Mouse (Mus musculus) MEL (cell line): ENCODE data around the gene Palm. TPM values are rescaled to one million over a fixed set of nuclear protein-coding genes. Genes with fewer than 3 reads are reported as not detected.

Source experiments
- DNase-seq: peaks from one replicate; pipeline ENCODE4 v3.0.0; 2011; ENCODE audit warnings: low read depth, low spot score
- H3K27ac ChIP-seq: 2 replicates; pipeline ENCODE4 v1.5.1; 2012; ENCODE audit warnings: low read depth, mild to moderate bottlenecking, control low read depth, low read length, moderate library complexity; ENCODE audit not compliant: control insufficient read depth
- H3K27me3 ChIP-seq, 2 experiments: fragments of 150-350 bp in 1 of 2; sonication (generic) in 1 of 2; 2 replicates each; pipeline ENCODE4 v1.6.1; 2012; ENCODE audit warnings: low read length in 2 of 2, mild to moderate bottlenecking in 2 of 2, improper control_type of control experiment in 1 of 2, moderate library complexity in 1 of 2; ENCODE audit not compliant: insufficient read depth in 2 of 2, control insufficient read depth in 1 of 2
- H3K36me3 ChIP-seq, 2 experiments: 2 replicates each; pipeline ENCODE4 v1.6.1; 2012 to 2014; ENCODE audit warnings: low read length in 2 of 2, improper control_type of control experiment in 1 of 2, inconsistent platforms in 1 of 2, mild to moderate bottlenecking in 1 of 2; ENCODE audit not compliant: insufficient read depth in 2 of 2, control insufficient read depth in 1 of 2
- H3K4me1 ChIP-seq, 2 experiments: fragments of 150-350 bp in 1 of 2; sonication (generic) in 1 of 2; 2 replicates each; pipeline ENCODE4 v1.6.1; 2012; ENCODE audit warnings: low read length in 2 of 2, improper control_type of control experiment in 1 of 2, mild to moderate bottlenecking in 1 of 2; ENCODE audit not compliant: insufficient read depth in 2 of 2, control insufficient read depth in 1 of 2
- H3K4me3 ChIP-seq, 2 experiments: fragments of 150-350 bp in 1 of 2; sonication (generic) in 1 of 2; 2 replicates each; pipeline ENCODE4 v1.5.1; 2012; ENCODE audit warnings: low read depth in 2 of 2, low read length in 2 of 2, mild to moderate bottlenecking in 2 of 2, moderate library complexity in 2 of 2, control low read depth in 1 of 2, improper control_type of control experiment in 1 of 2; ENCODE audit not compliant: control insufficient read depth in 1 of 2, insufficient read depth in 1 of 2
- H3K79me2 ChIP-seq: 2 replicates; pipeline ENCODE4 v1.6.1; 2012; ENCODE audit warnings: mild to moderate bottlenecking, low read length, moderate library complexity; ENCODE audit not compliant: control insufficient read depth, poor library complexity, insufficient read depth
- H3K9ac ChIP-seq: 2 replicates; pipeline ENCODE4 v1.6.1; 2012; ENCODE audit warnings: low read depth, mild to moderate bottlenecking, control low read depth, low read length, moderate library complexity; ENCODE audit not compliant: control insufficient read depth, poor library complexity, severe bottlenecking
- H3K9me3 ChIP-seq: fragments of 150-350 bp; sonication (generic); replicated peaks from 2 replicates; pipeline ENCODE4 v1.6.1; 2012; ENCODE audit warnings: mild to moderate bottlenecking, low read length, improper control_type of control experiment, moderate library complexity; ENCODE audit not compliant: insufficient read depth
- CHD2 ChIP-seq: IDR thresholded peaks from 2 replicates; pipeline ENCODE4 v1.6.1; 2011; ENCODE audit warnings: low read length, improper control_type of control experiment
- E2F4 ChIP-seq: IDR thresholded peaks from 2 replicates; pipeline ENCODE4 v1.6.1; 2011; ENCODE audit warnings: low read depth, low read length, improper control_type of control experiment, borderline replicate concordance
- ETS1 ChIP-seq: IDR thresholded peaks from 2 replicates; pipeline ENCODE4 v1.6.1; 2012; ENCODE audit warnings: low read depth, mild to moderate bottlenecking, inconsistent platforms, low read length, improper control_type of control experiment, moderate library complexity
- HCFC1 ChIP-seq: IDR thresholded peaks from 2 replicates; pipeline ENCODE4 v1.6.1; 2012; ENCODE audit warnings: low read depth, mild to moderate bottlenecking, inconsistent platforms, low read length, improper control_type of control experiment, moderate library complexity
- JUND ChIP-seq: IDR thresholded peaks from 2 replicates; pipeline ENCODE4 v1.6.1; 2011; ENCODE audit warnings: low read depth, mild to moderate bottlenecking, improper control_type of control experiment, low read length
- MAFK ChIP-seq: IDR thresholded peaks from 2 replicates; pipeline ENCODE4 v1.6.1; 2011; ENCODE audit warnings: low read depth, mild to moderate bottlenecking, low read length, improper control_type of control experiment, borderline replicate concordance
- MAZ ChIP-seq: IDR thresholded peaks from 2 replicates; pipeline ENCODE4 v1.6.1; 2012; ENCODE audit warnings: low read depth, mild to moderate bottlenecking, inconsistent platforms, low read length, improper control_type of control experiment
- MEF2A ChIP-seq: IDR thresholded peaks from 2 replicates; pipeline ENCODE4 v1.6.1; 2014; ENCODE audit warnings: low read depth, mild to moderate bottlenecking, inconsistent platforms, low read length, improper control_type of control experiment; ENCODE audit not compliant: poor library complexity, insufficient replicate concordance, severe bottlenecking; ENCODE audit errors: extremely low read depth
- MXI1 ChIP-seq: IDR thresholded peaks from 2 replicates; pipeline ENCODE4 v1.6.1; 2011; ENCODE audit warnings: mild to moderate bottlenecking, low read depth, low read length, improper control_type of control experiment
- MYB ChIP-seq: IDR thresholded peaks from 2 replicates; pipeline ENCODE4 v1.6.1; 2011; ENCODE audit warnings: mild to moderate bottlenecking, low read depth, low read length, improper control_type of control experiment
- NELFE ChIP-seq: IDR thresholded peaks from 2 replicates; pipeline ENCODE4 v1.6.1; 2011; ENCODE audit warnings: low read depth, low read length, improper control_type of control experiment
- POLR2AphosphoS2 ChIP-seq: IDR thresholded peaks from 2 replicates; pipeline ENCODE4 v1.6.1; 2011; ENCODE audit warnings: low read length, improper control_type of control experiment
- POLR2AphosphoS5 ChIP-seq: IDR thresholded peaks from 2 replicates; pipeline ENCODE4 v1.6.1; 2012; ENCODE audit warnings: low read depth, borderline replicate concordance, mild to moderate bottlenecking, inconsistent platforms, low read length, moderate library complexity, mixed read lengths
- RCOR1 ChIP-seq: IDR thresholded peaks from 2 replicates; pipeline ENCODE4 v1.6.1; 2012; ENCODE audit warnings: low read depth, mild to moderate bottlenecking, inconsistent platforms, low read length, improper control_type of control experiment
- SIN3A ChIP-seq: IDR thresholded peaks from 2 replicates; pipeline ENCODE4 v1.6.1; 2012; ENCODE audit warnings: low read length, improper control_type of control experiment, inconsistent platforms
- TBP ChIP-seq: IDR thresholded peaks from 2 replicates; pipeline ENCODE4 v1.8.0; 2011; ENCODE audit warnings: low read depth, low read length, improper control_type of control experiment
- ZC3H11A ChIP-seq: IDR thresholded peaks from 2 replicates; pipeline ENCODE4 v1.6.1; 2012; ENCODE audit warnings: low read depth, mild to moderate bottlenecking, inconsistent platforms, low read length, improper control_type of control experiment
- ZKSCAN1 ChIP-seq: IDR thresholded peaks from 2 replicates; pipeline ENCODE4 v1.6.1; 2012; ENCODE audit warnings: low read depth, mild to moderate bottlenecking, inconsistent platforms, low read length, improper control_type of control experiment, moderate library complexity
- ZNF384 ChIP-seq: IDR thresholded peaks from 2 replicates; pipeline ENCODE4 v1.6.1; 2012; ENCODE audit warnings: low read depth, mild to moderate bottlenecking, inconsistent platforms, low read length, improper control_type of control experiment
- polyA plus RNA-seq, 2 experiments: library from polyadenylated mRNA; stranded (reverse) in 1 of 2; unstranded in 1 of 2; fragments of >175 nt in 1 of 2; fragments of >200 nt in 1 of 2; gene quantifications; 2 replicates each; pipeline versions ENCODE4 v1.2.1 to v1.2.4; 2012; ENCODE audit warnings: low replicate concordance in 2 of 2, low read depth in 1 of 2; ENCODE audit not compliant: insufficient read length in 2 of 2, insufficient read depth in 1 of 2, missing spikeins in 1 of 2
- total RNA-seq: library from RNA; depleted of rRNA; stranded (reverse); fragments of 300-350 nt; gene quantifications from 2 replicates; pipeline ENCODE4 v1.2.3, GENCODE M21; 2012

The Palm gene
- total and polyA plus RNA-seq, 3 experiments = 4.8 to 15.5 TPM; not detected in 1

DNA sequence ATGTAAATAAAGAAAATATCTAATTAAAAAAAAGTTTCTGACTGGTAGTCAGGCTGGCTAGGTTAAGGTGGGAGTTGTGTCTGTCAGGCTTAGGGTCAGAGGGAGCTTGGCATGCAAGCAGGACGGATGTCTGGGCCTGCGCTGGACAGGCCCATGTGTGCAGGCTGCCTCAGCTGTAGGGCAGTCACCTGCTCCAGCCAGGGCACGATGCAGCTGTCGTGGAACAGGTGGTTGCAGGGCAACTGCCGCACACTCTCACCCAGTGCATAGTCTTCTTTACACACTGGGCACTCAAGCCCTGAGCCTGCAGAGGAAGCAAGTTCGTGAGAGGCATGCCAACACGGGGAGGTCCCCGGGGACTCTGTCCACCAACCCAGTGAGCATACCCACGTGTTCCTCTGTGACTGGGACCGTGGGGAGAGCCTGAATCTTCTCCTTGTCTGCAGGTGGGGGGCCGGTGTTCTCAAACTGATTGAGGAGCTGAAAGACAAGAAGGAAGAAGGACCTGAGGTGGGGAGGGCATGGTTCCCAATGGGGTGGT is 32.7 kb upstream of the Palm start:
- Histone ChIP-seq H3K79me2 (peaks cover 30% of the 10 kb centered on the region), H3K36me3 (peaks cover 4 to 7% of the 10 kb centered on the region in 2 experiments; a peak in 3 of 4 replicates), H3K4me3 (no peak overlapping the region), H3K9me3 (no peaks in the 10 kb centered on the region), H3K27ac (no peak overlapping the region), H3K27me3 (no peaks in the 10 kb centered on the region), H3K9ac (no peak overlapping the region), H3K4me1 (peaks cover 0 to 9% of the 10 kb centered on the region in 2 experiments; a peak in 2 of 4 replicates)
- no peak for DNase-seq
- TF ChIP-seq ZC3H11A (no peak), SIN3A (no peak), MYB (no peak), MAFK (no peak), MAZ (no peak), ETS1 (no peak), HCFC1 (no peak), TBP (no peak), ZKSCAN1 (no peak), CHD2 (no peak), JUND (no peak), NELFE (no peak), POLR2AphosphoS2 (no peak), RCOR1 (no peak)

DNA sequence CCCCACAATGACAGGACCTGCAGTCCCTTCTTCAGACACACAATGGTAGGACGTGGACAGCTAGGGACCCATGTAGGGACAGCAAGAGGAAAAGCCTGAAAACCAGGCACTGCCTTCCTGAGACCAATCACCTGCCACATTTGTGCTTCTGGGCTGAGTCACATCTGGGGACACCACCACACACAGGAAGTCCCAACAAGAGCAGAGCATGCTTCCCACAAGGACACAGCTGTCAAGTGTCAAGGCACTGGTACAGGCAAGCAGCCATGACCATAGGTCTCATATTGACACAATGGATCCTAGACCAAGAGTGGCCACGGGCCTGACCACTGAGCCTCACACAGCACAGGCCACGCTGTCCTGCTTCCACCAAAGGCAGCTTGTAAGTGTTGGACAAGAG is 30.5 kb upstream of the Palm start:
- Histone ChIP-seq H3K27me3 (no peaks in the 10 kb centered on the region), H3K9ac (no peak overlapping the region), H3K4me1 (peaks cover 0 to 15% of the 10 kb centered on the region in 2 experiments; a peak in 3 of 4 replicates), H3K27ac (no peak overlapping the region), H3K9me3 (no peaks in the 10 kb centered on the region), H3K36me3 (peaks cover 4 to 12% of the 10 kb centered on the region in 2 experiments; a peak in 3 of 4 replicates), H3K79me2 (peaks cover 43% of the 10 kb centered on the region), H3K4me3 (no peak overlapping the region)
- DNase-seq = no peak
- no peak for TF ChIP-seq MXI1

DNA sequence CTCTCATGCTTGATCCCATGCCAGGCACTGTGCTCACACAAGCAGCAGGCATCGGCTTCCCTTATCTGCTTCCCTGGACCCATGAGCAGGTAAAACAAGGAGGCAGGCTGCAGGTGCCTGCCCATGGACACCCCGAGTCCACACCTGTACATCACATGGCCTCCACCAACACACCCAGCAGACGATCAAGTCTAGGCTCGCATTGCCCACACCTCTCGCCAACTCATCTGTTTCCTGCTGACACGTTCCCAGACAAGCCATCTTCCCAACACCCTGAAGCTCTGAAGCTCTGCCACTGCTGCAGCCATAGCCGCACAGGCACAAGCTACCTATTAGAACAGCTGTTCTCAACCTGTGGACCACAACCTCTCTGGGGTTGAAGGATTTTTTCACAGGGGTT is 29.1 kb upstream of the Palm start:
- Histone ChIP-seq H3K4me3 (no peak overlapping the region), H3K9me3 (no peaks in the 10 kb centered on the region), H3K9ac (no peak overlapping the region), H3K79me2 (peaks cover 43% of the 10 kb centered on the region), H3K36me3 (peaks cover 3 to 13% of the 10 kb centered on the region in 2 experiments; a peak in 3 of 4 replicates), H3K27ac (no peak overlapping the region), H3K4me1 (peaks cover 0 to 19% of the 10 kb centered on the region in 2 experiments; a peak in 3 of 4 replicates), H3K27me3 (no peaks in the 10 kb centered on the region)
- TF ChIP-seq POLR2AphosphoS5 = no peak
- TF ChIP-seq TBP = no peak
- no peak for TF ChIP-seq ZNF384
- TF ChIP-seq E2F4 = no peak
- no peak for TF ChIP-seq MEF2A
- DNase-seq = no peak
